Mouse (Mus musculus) heart, embryonic 10.5 days (tissue): ENCODE results near the gene Atp5d. TPM values are rescaled to one million over a fixed set of nuclear protein-coding genes. Genes with fewer than 3 reads are reported as not detected.
A peak's percentile ranks its signal among the peaks of the same experiment; 100 is the strongest.

ENCODE experiments used
- DNase-seq: peaks from one replicate; pipeline ENCODE4 v3.0.0-alpha.2; 2017; ENCODE audit warnings: low spot score
- H3K27ac ChIP-seq: fragments of 300-500 bp; sonication (generic); 2 replicates; pipeline ENCODE4 v1.5.1; 2016; ENCODE audit warnings: mild to moderate bottlenecking
- H3K27me3 ChIP-seq: fragments of 300-500 bp; sonication (generic); 2 replicates; pipeline ENCODE4 v1.6.1; 2016; ENCODE audit warnings: mild to moderate bottlenecking; ENCODE audit not compliant: poor library complexity, insufficient read depth, severe bottlenecking
- H3K36me3 ChIP-seq: fragments of 300-500 bp; sonication (generic); 2 replicates; pipeline ENCODE4 v1.6.1; 2016; ENCODE audit warnings: mild to moderate bottlenecking, moderate library complexity
- H3K4me1 ChIP-seq: fragments of 300-500 bp; sonication (generic); 2 replicates; pipeline ENCODE4 v1.6.1; 2016; ENCODE audit warnings: mild to moderate bottlenecking
- H3K4me3 ChIP-seq: fragments of 300-500 bp; sonication (generic); 2 replicates; pipeline ENCODE4 v1.5.1; 2016; ENCODE audit warnings: mild to moderate bottlenecking, moderate library complexity
- H3K9me3 ChIP-seq: fragments of 300-500 bp; sonication (generic); 2 replicates; pipeline ENCODE4 v1.6.1; 2016; ENCODE audit warnings: mild to moderate bottlenecking, moderate library complexity
- WGBS: fragments of 180-500 bp; shearing (Covaris S2); methylation state at CpG from one replicate; pipeline ENCODE4 v1.1.7; 2016; 5-methylcytosine and 5-hydroxymethylcytosine counted together
- polyA plus RNA-seq: library from polyadenylated mRNA; unstranded; fragments of >200 nt; fragmentation: Nextera tagmentation; extraction: Ambion mirVana; gene quantifications from 2 replicates; pipeline ENCODE4 v1.2.1, GENCODE M21; 2016

Atp5d gene
- polyA plus RNA-seq, 1 experiment from 2014 or later: 689 TPM

DNA sequence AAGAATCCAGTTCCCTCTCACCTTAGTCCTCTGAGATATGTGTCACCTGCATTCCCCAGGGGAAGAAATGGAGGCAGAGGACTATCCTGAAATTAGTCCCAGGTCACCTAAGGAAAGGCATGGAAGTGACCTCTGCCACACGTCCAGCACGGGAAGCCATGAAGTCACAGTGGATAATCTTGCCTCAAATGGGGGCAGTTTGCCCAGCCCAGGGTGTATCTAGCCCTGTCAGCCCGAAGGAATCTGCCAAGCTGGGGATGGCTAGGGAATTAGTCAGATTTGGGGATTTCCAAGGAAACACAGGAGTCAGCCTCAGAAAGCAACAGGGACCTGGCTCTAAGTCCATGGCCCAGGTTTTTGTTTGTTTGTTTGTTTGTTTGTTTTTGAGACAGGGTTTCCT, 34.3 kb upstream of the Atp5d start:
- Histone ChIP-seq H3K9me3 (no peaks in the 10 kb centered on the region), H3K27me3 (no peaks in the 10 kb centered on the region), H3K4me3 (no peak overlapping the region), H3K27ac (no peak overlapping the region), H3K4me1 (peaks cover 43% of the 10 kb centered on the region), H3K36me3 (0 out of 2 replicates have a peak, but pooled peaks cover 4% of the 10 kb centered on the region)
- no peak for DNase-seq
- 76% methylated on average over 3 of the region's 3 CpGs for WGBS

DNA sequence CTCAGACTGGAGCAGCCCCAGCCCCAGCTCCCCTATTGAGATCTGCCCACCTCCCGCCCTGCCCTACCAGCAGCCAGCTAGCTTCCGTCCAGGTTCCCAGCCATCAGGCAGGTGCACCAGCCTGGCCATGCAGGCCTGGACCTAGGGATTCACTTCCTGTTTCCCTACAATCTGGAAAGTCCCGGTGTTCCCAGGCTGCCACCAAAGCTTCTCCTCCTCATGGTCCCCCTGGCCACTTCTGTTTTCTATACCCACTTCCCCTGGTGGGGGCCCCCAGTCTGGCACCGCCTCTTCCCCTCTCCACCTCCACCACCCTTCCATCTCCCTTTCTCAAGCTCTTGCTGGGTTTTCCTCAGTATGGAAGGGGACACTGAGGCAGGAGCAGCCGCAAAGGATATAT, 33.0 kb upstream of the Atp5d start, which contains the start of gene Sbno2:
Gene Sbno2 (minus strand): TSS at position 112 of the 400 bp plus-strand sequence.
- 0 out of 2 replicates have a peak within 1 kb of the TSS, but pooled peaks have one; percentile 25 for H3K27ac ChIP-seq
- DNase-seq: no peak
- peaks cover 30% of the 10 kb centered on the region for H3K4me1 ChIP-seq

DNA sequence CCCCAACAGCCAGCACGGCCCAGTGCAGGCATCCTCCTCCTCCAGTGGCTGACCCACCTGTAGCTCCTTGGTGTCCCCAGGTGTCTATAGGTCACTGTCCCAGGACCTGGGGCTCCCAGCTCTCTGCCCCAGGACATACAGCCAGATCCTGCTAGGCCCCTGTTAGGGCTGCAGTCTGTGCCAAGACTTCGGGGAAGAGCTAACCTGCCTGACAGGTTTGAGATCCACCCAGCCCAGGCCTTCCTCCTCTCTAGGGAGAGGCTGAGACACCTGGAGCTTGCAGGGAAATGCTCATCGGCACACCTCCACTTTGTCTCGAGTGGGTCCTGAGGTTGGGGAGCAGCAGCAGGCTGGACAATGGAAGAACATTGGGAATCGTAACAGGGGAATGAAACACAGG, 32.5 kb upstream of the Atp5d start:
- Histone ChIP-seq H3K4me1 (peaks cover 26% of the 10 kb centered on the region), H3K9me3 (no peaks in the 10 kb centered on the region), H3K4me3 (no peak overlapping the region), H3K36me3 (no peaks in the 10 kb centered on the region), H3K27ac (0 out of 2 replicates have a peak overlapping the region, but pooled peaks have one; percentile 25), H3K27me3 (no peaks in the 10 kb centered on the region)
- no peak for DNase-seq
- WGBS: 57% methylated on average over 5 of the region's 5 CpGs

More for the DNA sequence above, 33.0 kb upstream of the Atp5d start, which contains the start of gene Sbno2:
- Histone ChIP-seq H3K36me3 (no peaks in the 10 kb centered on the region), H3K4me3 (no peak within 1 kb of the TSS), H3K9me3 (no peaks in the 10 kb centered on the region), H3K27me3 (no peaks in the 10 kb centered on the region)
- WGBS: 63% methylated on average over 5 of the region's 5 CpGs

DNA sequence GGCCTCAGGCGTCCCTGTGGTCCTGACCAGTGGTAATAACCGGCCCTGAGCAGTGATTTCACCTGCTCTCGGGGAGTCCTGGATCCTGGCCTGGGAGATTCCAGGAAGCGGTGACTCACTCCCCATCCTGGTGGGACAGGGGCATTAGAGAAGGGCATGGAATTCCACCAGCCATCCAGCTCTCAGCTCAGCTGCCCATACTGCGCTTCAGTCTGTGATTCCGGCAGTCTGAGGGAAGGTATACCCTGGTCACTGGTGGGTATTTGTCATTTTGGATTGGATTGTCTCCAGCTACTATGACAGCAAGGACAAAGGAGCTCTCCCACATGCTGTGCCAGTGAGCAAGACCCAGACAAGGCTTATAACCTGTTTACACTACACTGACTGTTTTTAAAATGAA, 30.8 kb upstream of the Atp5d start:
- WGBS: 54% methylated on average over 6 of the region's 6 CpGs
- Histone ChIP-seq H3K4me3 (no peak overlapping the region), H3K27ac (no peak overlapping the region), H3K9me3 (no peaks in the 10 kb centered on the region), H3K4me1 (peaks cover 11% of the 10 kb centered on the region), H3K36me3 (no peaks in the 10 kb centered on the region), H3K27me3 (no peaks in the 10 kb centered on the region)
- DNase-seq: no peak

DNA sequence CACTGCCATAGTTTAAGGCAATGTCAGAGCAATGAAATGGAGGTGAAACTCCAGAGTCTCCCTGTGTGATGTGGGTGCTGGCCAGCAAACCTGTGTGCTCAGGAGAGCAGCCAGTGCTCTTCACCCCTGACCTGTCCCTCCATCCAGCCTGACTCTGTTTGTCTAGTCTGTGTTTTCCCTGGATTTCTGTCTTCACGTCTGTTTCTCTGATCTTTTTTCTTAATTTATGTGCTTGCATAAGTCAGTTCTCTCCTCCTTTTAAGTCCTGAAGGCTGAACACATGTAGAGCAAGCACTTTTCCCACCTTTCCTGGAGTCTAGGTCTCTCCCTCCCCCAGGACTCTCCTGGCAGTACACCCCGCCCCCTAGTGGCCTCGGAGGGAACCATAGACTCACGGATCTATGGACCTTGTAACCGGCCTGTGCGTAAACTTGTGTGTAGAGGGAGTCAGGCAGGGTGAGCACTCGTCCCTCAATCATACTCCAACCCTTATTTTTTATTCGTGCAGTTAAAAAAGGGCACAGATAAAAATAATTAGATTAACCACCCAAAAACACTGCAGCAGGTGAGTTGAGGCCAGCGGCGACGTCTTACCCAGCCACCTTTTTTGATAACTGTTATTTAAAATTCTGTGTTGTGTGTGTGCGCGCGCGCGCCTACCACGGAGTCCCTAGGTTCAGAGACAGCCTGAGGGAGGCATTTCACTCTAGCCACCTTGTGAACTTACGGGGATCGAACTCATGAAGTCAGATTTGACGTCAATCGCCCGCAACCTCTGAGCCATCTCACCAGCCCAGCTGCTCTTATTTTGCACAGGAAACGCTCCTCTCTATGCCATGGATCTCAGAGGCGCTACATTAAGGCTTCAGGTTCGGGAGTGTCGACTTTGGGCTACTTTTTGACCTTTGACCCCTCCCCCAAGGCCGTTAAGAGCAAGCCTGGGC, 23.8 kb upstream of the Atp5d start:
- Histone ChIP-seq H3K36me3 (peaks cover 20% of the 10 kb centered on the region), H3K4me3 (peak overlapping the region; percentile 93), H3K27ac (peak overlapping the region; percentile 96), H3K4me1 (peaks cover 35% of the 10 kb centered on the region), H3K9me3 (no peaks in the 10 kb centered on the region), H3K27me3 (no peaks in the 10 kb centered on the region)
- DNase-seq: peak; percentile 95
- 2% methylated on average over 27 of the region's 27 CpGs for WGBS

DNA sequence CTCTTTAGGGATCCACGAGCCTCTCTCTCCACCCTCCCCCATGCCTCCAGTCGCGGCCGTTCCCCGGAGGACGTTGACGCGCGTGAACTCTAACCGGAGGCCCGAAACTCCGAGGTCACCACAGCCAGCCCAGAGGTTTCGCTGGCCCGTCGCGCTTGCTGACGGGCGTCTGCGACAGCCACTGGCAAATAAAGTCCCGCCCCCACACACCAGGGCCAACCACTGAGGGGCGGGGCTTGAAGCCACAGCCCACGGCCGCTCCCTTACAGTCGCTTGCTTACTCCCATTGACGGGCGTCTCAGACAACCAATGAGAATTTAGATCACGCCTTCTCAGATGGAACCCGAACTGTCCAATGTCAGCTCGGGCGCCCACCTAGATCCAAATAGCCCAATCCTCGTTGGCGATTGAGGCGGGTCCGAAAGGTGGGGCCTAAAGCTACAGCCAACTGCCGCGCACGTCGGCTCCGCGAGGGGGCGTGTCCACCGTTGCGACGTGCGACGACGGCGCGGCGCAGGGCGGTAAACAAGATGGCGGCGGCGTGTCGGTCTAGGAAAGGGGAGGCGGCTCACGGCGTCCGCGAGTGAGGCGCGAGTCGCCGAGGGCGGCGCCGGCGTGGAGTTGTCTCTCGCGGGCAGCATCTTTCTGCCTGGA, 23.0 kb upstream of the Atp5d start, which contains the start of gene Stk11:
Gene Stk11 (plus strand): TSS at position 514 of the 654 bp plus-strand sequence.
- peaks cover 28% of the 10 kb centered on the region for H3K36me3 ChIP-seq

DNA sequence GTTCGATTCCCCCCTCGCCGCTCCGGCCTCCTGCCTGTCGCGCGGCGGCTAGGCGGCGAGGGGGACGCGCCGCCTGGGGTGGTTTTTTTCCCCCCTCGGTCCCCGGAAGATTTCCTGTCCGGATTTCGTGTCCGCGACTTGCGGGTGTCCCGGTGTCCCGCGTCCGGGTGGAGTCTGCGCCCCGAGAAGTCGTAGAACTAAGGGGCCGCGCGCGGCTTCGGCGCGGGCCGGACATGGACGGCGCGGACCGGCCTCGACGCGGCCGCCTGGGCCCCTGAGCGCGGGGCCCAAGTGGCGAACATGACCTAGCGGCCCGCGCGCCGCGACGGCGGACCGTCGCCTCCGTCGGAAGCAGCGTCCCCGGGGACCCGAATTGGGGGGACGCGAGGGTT, 22.5 kb upstream of the Atp5d start:
- H3K27me3 ChIP-seq: no peaks in the 10 kb centered on the region
- under 1% methylated on average over 63 of the region's 63 CpGs for WGBS
- H3K9me3 ChIP-seq: no peaks in the 10 kb centered on the region
- H3K4me3 ChIP-seq: peak overlapping the region; percentile 93
- H3K27ac ChIP-seq: peak overlapping the region; percentile 96
- H3K4me1 ChIP-seq: peaks cover 49% of the 10 kb centered on the region
- no peak for DNase-seq
- H3K36me3 ChIP-seq: peaks cover 33% of the 10 kb centered on the region

More for the DNA sequence above, 23.0 kb upstream of the Atp5d start, which contains the start of gene Stk11:
- Histone ChIP-seq H3K9me3 (no peaks in the 10 kb centered on the region), H3K27ac (peak within 1 kb of the TSS; percentile 96), H3K4me1 (peaks cover 44% of the 10 kb centered on the region), H3K4me3 (peak within 1 kb of the TSS; percentile 93), H3K27me3 (no peaks in the 10 kb centered on the region)
- peak; percentile 100 for DNase-seq
- under 1% methylated on average over 70 of the region's 70 CpGs for WGBS

DNA sequence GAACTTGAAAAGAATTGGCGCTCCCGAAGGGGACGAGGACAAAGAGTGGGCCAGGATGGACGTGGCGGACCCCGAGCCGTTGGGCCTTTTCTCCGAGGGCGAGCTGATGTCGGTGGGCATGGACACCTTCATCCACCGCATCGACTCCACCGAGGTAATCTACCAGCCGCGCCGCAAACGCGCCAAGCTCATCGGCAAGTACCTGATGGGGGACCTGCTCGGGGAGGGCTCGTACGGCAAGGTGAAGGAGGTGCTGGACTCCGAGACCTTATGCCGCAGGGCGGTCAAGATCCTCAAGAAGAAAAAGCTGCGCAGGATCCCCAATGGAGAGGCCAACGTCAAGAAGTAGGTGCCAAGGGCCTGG, 21.9 kb upstream of the Atp5d start:
- H3K4me1 ChIP-seq: peaks cover 49% of the 10 kb centered on the region
- H3K27ac ChIP-seq: peak overlapping the region; percentile 96
- WGBS: 1% methylated on average over 27 of the region's 27 CpGs
- H3K9me3 ChIP-seq: no peaks in the 10 kb centered on the region
- peak overlapping the region; percentile 93 for H3K4me3 ChIP-seq
- no peak for DNase-seq
- H3K27me3 ChIP-seq: no peaks in the 10 kb centered on the region
- peaks cover 39% of the 10 kb centered on the region for H3K36me3 ChIP-seq

DNA sequence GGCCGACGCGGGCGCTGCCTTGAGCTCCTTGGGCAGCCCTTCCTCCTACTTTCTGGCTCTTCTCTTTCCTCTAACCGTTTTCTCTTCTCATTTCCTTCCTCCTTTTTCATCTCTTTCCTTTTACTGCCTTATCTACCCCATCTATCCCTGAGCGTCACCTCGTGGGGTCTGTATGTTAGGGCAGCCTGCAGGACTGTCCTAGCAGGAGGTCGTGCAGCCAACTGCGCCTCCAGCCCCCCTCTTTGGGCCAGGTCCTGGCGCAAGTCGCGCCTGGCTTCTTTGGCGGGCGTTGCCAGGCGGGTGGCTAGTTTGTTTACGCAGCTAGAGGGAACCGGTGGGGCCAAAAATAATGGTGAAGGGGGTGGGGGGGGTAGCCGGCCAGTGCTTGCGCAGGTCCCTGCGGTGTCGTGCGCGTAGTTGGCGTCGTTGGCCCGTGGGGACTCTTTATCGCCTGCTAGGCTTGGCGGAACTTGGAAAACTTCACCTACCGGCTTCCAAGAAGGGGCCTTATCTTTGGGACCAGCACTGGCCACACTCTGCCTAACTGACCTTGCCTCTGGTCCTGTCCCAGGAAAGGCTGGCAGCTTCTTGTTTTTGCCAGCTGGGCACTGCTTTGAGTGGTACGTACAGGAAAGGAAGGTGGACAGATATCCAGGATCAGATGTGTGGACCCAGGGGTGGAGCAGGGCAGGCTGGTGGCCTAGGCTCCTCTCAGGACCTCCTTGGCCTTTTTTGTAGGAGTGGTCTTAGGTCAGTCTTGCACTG, 21.3 kb upstream of the Atp5d start:
- H3K4me1 ChIP-seq: peaks cover 49% of the 10 kb centered on the region
- peak; percentile 88 for DNase-seq

DNA sequence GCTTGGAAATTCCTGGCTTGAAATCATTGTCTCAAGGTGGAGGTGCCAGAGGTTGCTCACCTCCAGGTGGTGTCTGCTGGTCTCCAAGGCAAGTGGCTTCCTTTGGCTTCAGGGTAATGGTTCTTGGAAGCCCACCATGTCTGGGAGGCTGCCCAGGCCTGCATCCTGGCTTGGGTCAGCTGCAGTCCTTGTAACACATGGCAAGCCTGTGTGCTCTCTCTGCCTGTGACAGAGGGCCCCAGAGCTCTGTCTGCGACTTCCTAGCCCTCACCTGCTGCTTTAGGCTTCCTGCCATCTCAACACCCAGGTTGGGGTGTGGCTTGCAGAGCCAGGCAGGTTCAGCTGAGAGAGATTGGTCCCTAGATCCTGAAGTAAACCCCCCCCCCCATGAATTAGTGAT, 20.7 kb upstream of the Atp5d start:
- 48% methylated on average over 1 of the region's 1 CpGs for WGBS
- Histone ChIP-seq H3K4me1 (peaks cover 49% of the 10 kb centered on the region), H3K4me3 (peak overlapping the region; percentile 93), H3K9me3 (no peaks in the 10 kb centered on the region), H3K27me3 (no peaks in the 10 kb centered on the region), H3K27ac (peak overlapping the region; percentile 96), H3K36me3 (peaks cover 50% of the 10 kb centered on the region)
- no peak for DNase-seq

More for the DNA sequence above, 21.3 kb upstream of the Atp5d start:
- peaks cover 45% of the 10 kb centered on the region for H3K36me3 ChIP-seq
- peak overlapping the region; percentile 96 for H3K27ac ChIP-seq
- H3K9me3 ChIP-seq: no peaks in the 10 kb centered on the region
- peak overlapping the region; percentile 93 for H3K4me3 ChIP-seq
- WGBS: 1% methylated on average over 30 of the region's 30 CpGs
- no peaks in the 10 kb centered on the region for H3K27me3 ChIP-seq

DNA sequence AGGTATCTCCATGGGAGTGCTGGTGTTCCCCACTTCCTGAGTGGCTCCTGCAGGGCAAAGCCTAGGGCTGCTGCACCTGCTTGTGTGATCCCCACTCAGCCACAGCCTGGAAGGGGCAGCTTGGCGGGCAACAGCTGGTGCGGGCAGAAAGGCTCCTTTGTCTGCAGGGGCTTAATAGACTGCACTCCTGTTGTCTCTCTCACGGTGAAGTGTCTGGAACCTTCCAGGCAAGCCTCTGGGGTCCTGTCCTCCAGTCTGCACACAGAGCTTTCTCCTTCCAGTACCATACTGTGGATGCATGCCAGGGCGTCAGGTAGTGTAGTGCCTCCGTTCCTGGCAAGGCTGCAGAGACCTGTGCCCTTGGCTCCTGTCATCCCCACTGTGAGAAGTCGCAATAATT, 19.9 kb upstream of the Atp5d start:
- no peaks in the 10 kb centered on the region for H3K9me3 ChIP-seq
- H3K4me1 ChIP-seq: peaks cover 53% of the 10 kb centered on the region
- H3K4me3 ChIP-seq: peak overlapping the region; percentile 93

DNA sequence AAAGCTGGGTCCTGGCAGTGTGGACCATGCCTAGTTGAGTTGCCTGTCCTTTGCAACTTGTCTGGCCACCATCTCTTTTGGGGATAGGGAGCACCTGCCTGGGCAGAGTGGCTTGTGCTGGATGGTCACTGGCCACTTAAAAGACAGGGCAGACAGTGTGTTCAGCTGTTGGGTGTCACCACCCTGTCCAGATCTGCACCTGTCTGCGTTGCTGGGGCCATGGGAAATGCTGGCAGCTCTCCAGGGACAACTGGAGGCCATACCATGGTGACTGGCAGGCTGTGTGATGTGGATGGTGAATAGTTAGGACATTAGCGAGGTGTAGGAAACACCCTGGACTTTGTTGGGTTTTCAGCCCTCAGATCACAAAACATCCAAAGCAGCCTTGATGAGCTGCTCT, 18.3 kb upstream of the Atp5d start:
- Histone ChIP-seq H3K4me3 (peak overlapping the region; percentile 19; the same call in 1 of the 2 replicates), H3K4me1 (peaks cover 58% of the 10 kb centered on the region), H3K27ac (no peak overlapping the region), H3K9me3 (no peaks in the 10 kb centered on the region), H3K36me3 (peaks cover 73% of the 10 kb centered on the region), H3K27me3 (no peaks in the 10 kb centered on the region)
- no peak for DNase-seq
- WGBS: 84% methylated on average over 2 of the region's 2 CpGs

More for the DNA sequence above, 19.9 kb upstream of the Atp5d start:
- WGBS: 80% methylated on average over 6 of the region's 6 CpGs
- DNase-seq: no peak
- H3K27ac ChIP-seq: no peak overlapping the region
- H3K27me3 ChIP-seq: no peaks in the 10 kb centered on the region
- peaks cover 58% of the 10 kb centered on the region for H3K36me3 ChIP-seq
